Mouse (Mus musculus) embryo, embryonic 9.5 days (tissue): Measurements from ENCODE around the gene Srp54b.
"Not testable (repeated sequence)": the region's sequence is repeated elsewhere in the genome, so short reads cannot be mapped to it uniquely, and the experiment has no call there.

ENCODE experiments used
- DNase-seq: peaks from one replicate; pipeline ENCODE4 v3.0.0-alpha.2; 2017; ENCODE audit errors: extremely low spot score

Gene Srp54b

DNA sequence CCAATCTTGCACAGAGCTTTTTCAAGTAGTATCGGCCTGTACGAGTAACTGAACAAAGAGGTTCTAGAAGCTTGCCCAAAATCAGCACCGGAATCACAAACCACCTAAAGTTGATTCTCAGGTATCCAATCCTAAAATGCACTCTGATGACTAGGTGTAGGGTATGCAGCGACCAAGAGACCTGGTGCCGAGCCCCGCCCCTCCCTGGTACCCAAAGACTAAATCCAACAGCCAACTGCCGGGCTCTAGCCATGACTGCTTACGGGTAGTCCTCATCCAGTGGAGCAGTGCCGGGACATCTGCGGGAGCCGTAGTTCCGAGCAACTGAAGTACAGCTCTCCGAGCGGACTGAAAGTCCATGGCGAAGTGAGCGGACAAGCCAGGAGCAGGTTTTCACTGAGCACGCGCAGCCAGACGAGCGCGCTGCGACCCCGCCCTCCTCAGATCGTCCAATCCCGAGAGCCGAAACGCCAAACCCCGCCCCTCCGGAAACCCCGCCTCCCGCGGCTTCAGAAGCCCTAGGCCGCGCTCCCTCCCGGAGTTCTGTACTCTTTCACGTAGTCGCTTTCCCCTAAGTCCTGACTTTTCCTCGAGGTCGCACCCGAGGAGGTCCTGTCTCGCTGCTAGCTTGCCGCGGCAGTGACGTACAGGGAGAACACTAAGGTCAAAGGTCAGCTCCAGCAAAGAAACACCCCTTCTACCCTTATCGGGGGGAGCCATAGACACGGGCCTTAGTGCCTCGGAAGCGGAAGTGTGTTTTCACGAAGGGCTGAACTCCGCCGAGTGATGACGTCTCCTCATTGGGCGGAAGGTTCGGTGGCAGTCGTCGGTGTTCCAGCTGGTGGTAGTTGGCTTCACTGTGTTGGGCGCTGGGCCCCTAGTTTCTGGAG, at the start of gene Srp54b:
Srp54b (plus strand) TSS at position 546 of the 890 bp plus-strand sequence.
- DNase-seq: not testable (repeated sequence)

DNA sequence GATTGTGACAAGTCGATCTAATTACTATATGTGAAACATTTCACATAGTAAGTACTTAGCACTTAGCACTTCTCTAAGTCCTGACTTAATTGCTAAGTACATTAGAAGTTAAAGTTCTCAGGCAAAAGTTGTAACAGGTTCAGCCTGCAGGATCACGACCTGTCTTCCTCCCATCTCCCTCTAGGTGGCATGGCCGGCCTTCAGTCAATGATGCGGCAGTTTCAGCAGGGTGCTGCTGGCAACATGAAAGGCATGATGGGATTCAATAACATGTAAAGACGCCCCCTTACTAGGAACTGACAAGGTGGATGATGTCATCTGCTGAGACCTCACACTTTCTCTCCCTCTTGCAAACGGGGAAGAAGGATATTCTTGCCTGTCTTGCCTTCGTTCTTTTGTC, 42.3 kb upstream of the Srp54b start:
- DNase-seq: not testable (repeated sequence)

DNA sequence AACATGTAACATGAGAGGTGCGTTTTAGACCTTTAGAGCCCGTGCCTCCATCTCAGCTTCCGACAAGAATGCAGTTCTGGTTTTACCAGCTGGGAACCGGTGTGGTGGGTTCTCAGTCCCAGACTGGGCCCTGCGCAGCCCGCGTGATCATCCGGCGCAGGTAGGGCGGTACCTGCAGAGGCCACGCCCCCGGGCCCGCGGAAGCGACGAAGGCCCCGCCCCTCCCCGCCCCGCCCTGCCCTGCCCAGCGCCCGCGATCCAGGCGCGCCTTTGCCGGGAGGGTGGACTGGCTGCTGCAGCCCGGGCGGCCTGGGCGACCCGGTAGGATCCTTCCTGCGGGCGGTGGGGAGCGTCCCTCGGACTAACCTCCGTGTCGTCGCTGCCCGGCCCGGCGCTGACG, 30.7 kb upstream of the Srp54b start, which contains the start of gene Fam177a:
Fam177a (plus strand) TSS at position 228 of the 400 bp plus-strand sequence.
- not testable (repeated sequence) for DNase-seq

DNA sequence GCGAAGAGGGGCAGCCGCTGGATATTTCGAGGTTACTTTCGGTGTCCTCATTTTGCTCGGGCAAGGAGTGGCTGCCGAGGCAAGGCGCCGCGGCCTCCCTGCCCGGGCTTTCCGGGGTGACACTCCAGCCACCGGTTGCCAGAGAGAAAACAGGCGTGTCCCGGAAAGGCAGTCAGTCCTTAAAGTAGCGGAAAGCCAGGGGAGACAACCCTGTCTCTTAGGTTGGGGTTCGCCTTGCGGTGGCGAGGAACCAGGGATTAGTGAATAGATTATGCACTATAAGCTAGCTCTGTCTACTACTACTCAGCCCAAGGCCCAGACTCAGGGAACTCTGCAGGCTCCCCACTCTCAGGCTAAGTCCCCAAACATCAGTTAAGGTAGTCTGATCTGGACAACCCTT, 30.2 kb upstream of the Srp54b start:
- not testable (repeated sequence) for DNase-seq

DNA sequence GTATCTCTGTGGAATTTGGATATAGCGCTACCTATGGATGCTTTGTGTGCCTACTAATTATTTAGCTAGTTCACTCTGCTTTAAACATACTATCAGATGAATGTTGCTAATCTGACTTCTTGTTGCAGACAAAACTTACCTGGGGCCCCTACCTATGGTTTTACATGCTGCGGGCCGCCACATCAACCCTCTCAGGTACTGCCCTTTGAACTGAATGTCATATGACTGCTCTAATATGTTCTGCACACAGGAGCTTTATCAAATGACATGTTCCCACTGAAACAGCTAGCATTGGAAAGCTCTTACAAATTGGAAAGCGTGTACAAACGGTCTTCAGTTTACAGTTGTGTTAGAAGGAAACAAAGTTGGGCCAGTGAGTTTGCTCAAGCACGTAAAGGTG, 19.4 kb upstream of the Srp54b start:
- DNase-seq: not testable (repeated sequence)

DNA sequence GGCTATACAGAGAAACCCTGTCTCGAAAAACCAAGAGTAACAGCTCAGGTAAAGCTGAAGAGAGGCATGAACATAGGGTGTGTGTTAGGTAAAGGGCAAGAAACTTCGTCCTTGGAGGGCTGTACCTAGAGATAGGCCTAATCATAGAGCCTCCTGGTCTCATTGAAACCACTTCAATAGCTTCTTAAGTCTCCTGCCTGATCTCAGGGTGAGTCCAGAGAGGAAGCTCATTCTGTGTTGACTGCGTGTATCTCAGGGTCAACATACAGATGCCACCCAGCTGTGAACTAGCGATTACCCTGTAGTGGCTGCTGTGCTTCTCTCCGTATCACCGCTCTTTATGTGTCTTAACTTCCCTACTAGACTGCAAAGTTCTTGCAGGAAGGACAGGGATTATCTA, 17.0 kb upstream of the Srp54b start:
- not testable (repeated sequence) for DNase-seq

DNA sequence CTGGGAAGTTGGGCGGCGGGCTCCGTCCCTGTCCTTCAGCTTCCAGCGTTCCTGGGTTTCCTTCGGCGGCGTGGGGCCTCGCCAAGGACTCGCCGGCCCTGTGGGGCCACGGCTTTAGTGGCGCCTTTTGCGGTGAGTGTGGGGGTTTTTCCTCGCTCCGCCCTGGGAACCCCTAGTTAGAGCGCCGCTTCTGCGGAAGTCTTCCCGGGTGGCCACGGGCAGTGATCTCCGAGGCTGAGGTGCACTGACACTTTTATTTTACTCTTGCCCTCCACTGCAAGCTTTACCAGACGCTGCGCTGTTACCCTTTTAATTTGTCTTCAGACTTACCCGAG, 512 bp downstream of the Srp54b start:
- not testable (repeated sequence) for DNase-seq

DNA sequence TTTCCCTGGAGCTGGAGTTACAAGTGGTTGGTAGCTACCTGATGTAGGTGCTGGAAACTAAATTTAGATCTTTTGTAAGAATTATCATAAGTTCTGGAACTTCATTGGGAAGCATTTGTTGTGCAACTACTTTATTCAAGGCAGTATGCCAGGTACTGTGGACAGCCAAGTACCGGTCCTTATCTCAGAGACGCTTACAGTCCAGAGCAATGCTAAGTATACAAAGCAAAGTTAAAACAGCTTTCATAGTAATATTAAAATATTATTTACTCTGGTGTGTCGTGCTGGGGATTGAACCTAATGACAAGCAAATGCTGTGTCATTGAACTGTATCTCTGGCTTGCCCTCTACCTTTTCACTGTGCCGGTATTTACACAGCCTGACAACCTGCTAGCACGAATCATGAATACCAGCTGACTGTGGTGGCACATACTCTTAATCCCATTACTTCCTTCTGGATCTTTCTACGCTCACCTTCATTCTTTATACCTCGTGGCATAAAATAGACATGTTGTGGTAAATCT, 12.2 kb downstream of the Srp54b start:
- not testable (repeated sequence) for DNase-seq

DNA sequence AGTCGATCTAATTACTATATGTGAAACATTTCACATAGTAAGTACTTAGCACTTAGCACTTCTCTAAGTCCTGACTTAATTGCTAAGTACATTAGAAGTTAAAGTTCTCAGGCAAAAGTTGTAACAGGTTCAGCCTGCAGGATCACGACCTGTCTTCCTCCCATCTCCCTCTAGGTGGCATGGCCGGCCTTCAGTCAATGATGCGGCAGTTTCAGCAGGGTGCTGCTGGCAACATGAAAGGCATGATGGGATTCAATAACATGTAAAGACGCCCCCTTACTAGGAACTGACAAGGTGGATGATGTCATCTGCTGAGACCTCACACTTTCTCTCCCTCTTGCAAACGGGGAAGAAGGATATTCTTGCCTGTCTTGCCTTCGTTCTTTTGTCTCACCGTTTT, 32.8 kb downstream of the Srp54b start:
- DNase-seq: not testable (repeated sequence)

DNA sequence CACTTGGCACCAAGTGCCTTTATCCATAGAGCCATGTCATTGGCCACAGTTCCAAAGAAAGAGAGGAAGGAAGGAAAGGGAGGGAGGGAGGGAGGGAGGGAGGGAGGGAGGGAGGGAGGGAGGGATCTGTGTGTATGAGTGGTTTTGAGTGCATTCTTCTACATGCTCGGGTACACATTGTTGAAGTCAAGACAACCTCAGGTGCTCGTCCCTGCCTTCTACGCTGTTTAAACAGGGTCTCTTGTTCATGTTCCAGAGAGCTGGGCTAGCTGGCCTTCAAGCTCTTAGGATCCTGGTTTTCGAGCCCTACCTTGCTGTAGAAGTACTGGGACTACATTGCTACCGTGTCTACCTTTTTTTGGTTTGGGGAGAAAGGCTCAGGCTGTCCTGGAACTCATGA, 34.2 kb downstream of the Srp54b start:
- not testable (repeated sequence) for DNase-seq

DNA sequence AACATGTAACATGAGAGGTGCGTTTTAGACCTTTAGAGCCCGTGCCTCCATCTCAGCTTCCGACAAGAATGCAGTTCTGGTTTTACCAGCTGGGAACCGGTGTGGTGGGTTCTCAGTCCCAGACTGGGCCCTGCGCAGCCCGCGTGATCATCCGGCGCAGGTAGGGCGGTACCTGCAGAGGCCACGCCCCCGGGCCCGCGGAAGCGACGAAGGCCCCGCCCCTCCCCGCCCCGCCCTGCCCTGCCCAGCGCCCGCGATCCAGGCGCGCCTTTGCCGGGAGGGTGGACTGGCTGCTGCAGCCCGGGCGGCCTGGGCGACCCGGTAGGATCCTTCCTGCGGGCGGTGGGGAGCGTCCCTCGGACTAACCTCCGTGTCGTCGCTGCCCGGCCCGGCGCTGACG, 44.4 kb downstream of the Srp54b start, which contains the start of gene 1700047I17Rik2:
1700047I17Rik2 (plus strand) TSS at position 287 of the 400 bp plus-strand sequence.
- not testable (repeated sequence) for DNase-seq

DNA sequence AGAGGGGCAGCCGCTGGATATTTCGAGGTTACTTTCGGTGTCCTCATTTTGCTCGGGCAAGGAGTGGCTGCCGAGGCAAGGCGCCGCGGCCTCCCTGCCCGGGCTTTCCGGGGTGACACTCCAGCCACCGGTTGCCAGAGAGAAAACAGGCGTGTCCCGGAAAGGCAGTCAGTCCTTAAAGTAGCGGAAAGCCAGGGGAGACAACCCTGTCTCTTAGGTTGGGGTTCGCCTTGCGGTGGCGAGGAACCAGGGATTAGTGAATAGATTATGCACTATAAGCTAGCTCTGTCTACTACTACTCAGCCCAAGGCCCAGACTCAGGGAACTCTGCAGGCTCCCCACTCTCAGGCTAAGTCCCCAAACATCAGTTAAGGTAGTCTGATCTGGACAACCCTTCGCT, 44.9 kb downstream of the Srp54b start:
- not testable (repeated sequence) for DNase-seq

DNA sequence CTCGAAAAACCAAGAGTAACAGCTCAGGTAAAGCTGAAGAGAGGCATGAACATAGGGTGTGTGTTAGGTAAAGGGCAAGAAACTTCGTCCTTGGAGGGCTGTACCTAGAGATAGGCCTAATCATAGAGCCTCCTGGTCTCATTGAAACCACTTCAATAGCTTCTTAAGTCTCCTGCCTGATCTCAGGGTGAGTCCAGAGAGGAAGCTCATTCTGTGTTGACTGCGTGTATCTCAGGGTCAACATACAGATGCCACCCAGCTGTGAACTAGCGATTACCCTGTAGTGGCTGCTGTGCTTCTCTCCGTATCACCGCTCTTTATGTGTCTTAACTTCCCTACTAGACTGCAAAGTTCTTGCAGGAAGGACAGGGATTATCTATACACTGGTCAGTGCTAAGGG, 58.0 kb downstream of the Srp54b start:
- not testable (repeated sequence) for DNase-seq

DNA sequence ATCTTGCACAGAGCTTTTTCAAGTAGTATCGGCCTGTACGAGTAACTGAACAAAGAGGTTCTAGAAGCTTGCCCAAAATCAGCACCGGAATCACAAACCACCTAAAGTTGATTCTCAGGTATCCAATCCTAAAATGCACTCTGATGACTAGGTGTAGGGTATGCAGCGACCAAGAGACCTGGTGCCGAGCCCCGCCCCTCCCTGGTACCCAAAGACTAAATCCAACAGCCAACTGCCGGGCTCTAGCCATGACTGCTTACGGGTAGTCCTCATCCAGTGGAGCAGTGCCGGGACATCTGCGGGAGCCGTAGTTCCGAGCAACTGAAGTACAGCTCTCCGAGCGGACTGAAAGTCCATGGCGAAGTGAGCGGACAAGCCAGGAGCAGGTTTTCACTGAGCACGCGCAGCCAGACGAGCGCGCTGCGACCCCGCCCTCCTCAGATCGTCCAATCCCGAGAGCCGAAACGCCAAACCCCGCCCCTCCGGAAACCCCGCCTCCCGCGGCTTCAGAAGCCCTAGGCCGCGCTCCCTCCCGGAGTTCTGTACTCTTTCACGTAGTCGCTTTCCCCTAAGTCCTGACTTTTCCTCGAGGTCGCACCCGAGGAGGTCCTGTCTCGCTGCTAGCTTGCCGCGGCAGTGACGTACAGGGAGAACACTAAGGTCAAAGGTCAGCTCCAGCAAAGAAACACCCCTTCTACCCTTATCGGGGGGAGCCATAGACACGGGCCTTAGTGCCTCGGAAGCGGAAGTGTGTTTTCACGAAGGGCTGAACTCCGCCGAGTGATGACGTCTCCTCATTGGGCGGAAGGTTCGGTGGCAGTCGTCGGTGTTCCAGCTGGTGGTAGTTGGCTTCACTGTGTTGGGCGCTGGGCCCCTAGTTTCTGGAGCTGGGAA, 75.0 kb downstream of the Srp54b start, which contains the start of gene Srp54c:
Srp54c (plus strand) TSS at position 543 of the 894 bp plus-strand sequence.
- not testable (repeated sequence) for DNase-seq

DNA sequence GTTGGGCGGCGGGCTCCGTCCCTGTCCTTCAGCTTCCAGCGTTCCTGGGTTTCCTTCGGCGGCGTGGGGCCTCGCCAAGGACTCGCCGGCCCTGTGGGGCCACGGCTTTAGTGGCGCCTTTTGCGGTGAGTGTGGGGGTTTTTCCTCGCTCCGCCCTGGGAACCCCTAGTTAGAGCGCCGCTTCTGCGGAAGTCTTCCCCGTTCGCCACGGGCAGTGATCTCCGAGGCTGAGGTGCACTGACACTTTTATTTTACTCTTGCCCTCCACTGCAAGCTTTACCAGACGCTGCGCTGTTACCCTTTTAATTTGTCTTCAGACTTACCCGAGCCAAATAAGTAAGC, 75.6 kb downstream of the Srp54b start:
- DNase-seq: not testable (repeated sequence)
